Mouse (Mus musculus): ENCODE measurements around the gene H1f0. TPM values are rescaled to one million over a fixed set of nuclear protein-coding genes. Genes with fewer than 3 reads are reported as not detected.

H1f0 gene
- polyA plus RNA-seq (2014; fragmentation: Illumina TruSeq; extraction: RNeasy Lipid Tissue Mini Kit (QIAGEN cat#74804); ENCODE audit: low replicate concordance): 171 TPM

GRCm38 (mm10) chr15:79028237-79028738, at the start of gene H1f0:
Gene H1f0 (plus strand): TSS chr15:79028450.

GRCm38 (mm10) chr15:79041585-79041984, 13.3 kb downstream of the H1f0 start, which contains the start of gene Galr3:
Gene Galr3 (plus strand): TSS chr15:79041885.

GRCm38 (mm10) chr15:79062376-79063159, 34.3 kb downstream of the H1f0 start, which contains the start of gene Ankrd54:
Gene Ankrd54 (minus strand): TSS chr15:79062893.

GRCm38 (mm10) chr15:79074913-79075532, 46.8 kb downstream of the H1f0 start, which contains the start of gene Eif3l:
Gene Eif3l (plus strand): TSS chr15:79075179.

Other genes with a start within 250 kb of the H1f0 start
- gene Card10, start 225.4 kb upstream of the H1f0 start, polyA plus RNA-seq (2014; fragmentation: Illumina TruSeq; extraction: RNeasy Lipid Tissue Mini Kit (QIAGEN cat#74804); ENCODE audit: low replicate concordance): 0.37 TPM
- not detected for gene Cdc42ep1, start 185.8 kb upstream of the H1f0 start, polyA plus RNA-seq (2014; fragmentation: Illumina TruSeq; extraction: RNeasy Lipid Tissue Mini Kit (QIAGEN cat#74804); ENCODE audit: low replicate concordance)
- 283 TPM for gene Lgals2, start 172.9 kb upstream of the H1f0 start, polyA plus RNA-seq (2014; fragmentation: Illumina TruSeq; extraction: RNeasy Lipid Tissue Mini Kit (QIAGEN cat#74804); ENCODE audit: low replicate concordance)
- not detected for gene Gga1, start 151.3 kb upstream of the H1f0 start, polyA plus RNA-seq (2014; fragmentation: Illumina TruSeq; extraction: RNeasy Lipid Tissue Mini Kit (QIAGEN cat#74804); ENCODE audit: low replicate concordance)
- gene Gm49510, start 128.8 kb upstream of the H1f0 start, polyA plus RNA-seq (2014; fragmentation: Illumina TruSeq; extraction: RNeasy Lipid Tissue Mini Kit (QIAGEN cat#74804); ENCODE audit: low replicate concordance): not detected
- gene Sh3bp1, start 128.7 kb upstream of the H1f0 start, polyA plus RNA-seq (2014; fragmentation: Illumina TruSeq; extraction: RNeasy Lipid Tissue Mini Kit (QIAGEN cat#74804); ENCODE audit: low replicate concordance): 1.9 TPM
- gene Pdxp, start 114.5 kb upstream of the H1f0 start, polyA plus RNA-seq (2014; fragmentation: Illumina TruSeq; extraction: RNeasy Lipid Tissue Mini Kit (QIAGEN cat#74804); ENCODE audit: low replicate concordance): 0.22 TPM
- gene Lgals1, start 101.7 kb upstream of the H1f0 start, polyA plus RNA-seq (2014; fragmentation: Illumina TruSeq; extraction: RNeasy Lipid Tissue Mini Kit (QIAGEN cat#74804); ENCODE audit: low replicate concordance): not detected
- 1.3 TPM for gene Nol12, start 93.5 kb upstream of the H1f0 start, polyA plus RNA-seq (2014; fragmentation: Illumina TruSeq; extraction: RNeasy Lipid Tissue Mini Kit (QIAGEN cat#74804); ENCODE audit: low replicate concordance)
- 1.0 TPM for gene Triobp, start 80.7 kb upstream of the H1f0 start, polyA plus RNA-seq (2014; fragmentation: Illumina TruSeq; extraction: RNeasy Lipid Tissue Mini Kit (QIAGEN cat#74804); ENCODE audit: low replicate concordance)
- gene Galr3, start 13.4 kb downstream of the H1f0 start, polyA plus RNA-seq (2014; fragmentation: Illumina TruSeq; extraction: RNeasy Lipid Tissue Mini Kit (QIAGEN cat#74804); ENCODE audit: low replicate concordance): not detected
- 1.9 TPM for gene Ankrd54, start 34.4 kb downstream of the H1f0 start, polyA plus RNA-seq (2014; fragmentation: Illumina TruSeq; extraction: RNeasy Lipid Tissue Mini Kit (QIAGEN cat#74804); ENCODE audit: low replicate concordance)
- gene Eif3l, start 46.7 kb downstream of the H1f0 start, polyA plus RNA-seq (2014; fragmentation: Illumina TruSeq; extraction: RNeasy Lipid Tissue Mini Kit (QIAGEN cat#74804); ENCODE audit: low replicate concordance): 47.0 TPM
- gene Micall1, start 80.4 kb downstream of the H1f0 start, polyA plus RNA-seq (2014; fragmentation: Illumina TruSeq; extraction: RNeasy Lipid Tissue Mini Kit (QIAGEN cat#74804); ENCODE audit: low replicate concordance): 7.6 TPM
- gene Polr2f, start 112.6 kb downstream of the H1f0 start, polyA plus RNA-seq (2014; fragmentation: Illumina TruSeq; extraction: RNeasy Lipid Tissue Mini Kit (QIAGEN cat#74804); ENCODE audit: low replicate concordance): not detected
- not detected for gene 1700088E04Rik, start 112.8 kb downstream of the H1f0 start, polyA plus RNA-seq (2014; fragmentation: Illumina TruSeq; extraction: RNeasy Lipid Tissue Mini Kit (QIAGEN cat#74804); ENCODE audit: low replicate concordance)
- not detected for gene Sox10, start 136.8 kb downstream of the H1f0 start, polyA plus RNA-seq (2014; fragmentation: Illumina TruSeq; extraction: RNeasy Lipid Tissue Mini Kit (QIAGEN cat#74804); ENCODE audit: low replicate concordance)
- gene Pick1, start 200.7 kb downstream of the H1f0 start, polyA plus RNA-seq (2014; fragmentation: Illumina TruSeq; extraction: RNeasy Lipid Tissue Mini Kit (QIAGEN cat#74804); ENCODE audit: low replicate concordance): 9.0 TPM
- 0.48 TPM for gene Gm49486, start 200.9 kb downstream of the H1f0 start, polyA plus RNA-seq (2014; fragmentation: Illumina TruSeq; extraction: RNeasy Lipid Tissue Mini Kit (QIAGEN cat#74804); ENCODE audit: low replicate concordance)
- gene Slc16a8, start 226.3 kb downstream of the H1f0 start, polyA plus RNA-seq (2014; fragmentation: Illumina TruSeq; extraction: RNeasy Lipid Tissue Mini Kit (QIAGEN cat#74804); ENCODE audit: low replicate concordance): not detected

Measured in small intestine, adult 10 weeks (tissue).